Mouse (Mus musculus): Measurements from ENCODE around the gene Zfp462.

Zfp462 gene

DNA sequence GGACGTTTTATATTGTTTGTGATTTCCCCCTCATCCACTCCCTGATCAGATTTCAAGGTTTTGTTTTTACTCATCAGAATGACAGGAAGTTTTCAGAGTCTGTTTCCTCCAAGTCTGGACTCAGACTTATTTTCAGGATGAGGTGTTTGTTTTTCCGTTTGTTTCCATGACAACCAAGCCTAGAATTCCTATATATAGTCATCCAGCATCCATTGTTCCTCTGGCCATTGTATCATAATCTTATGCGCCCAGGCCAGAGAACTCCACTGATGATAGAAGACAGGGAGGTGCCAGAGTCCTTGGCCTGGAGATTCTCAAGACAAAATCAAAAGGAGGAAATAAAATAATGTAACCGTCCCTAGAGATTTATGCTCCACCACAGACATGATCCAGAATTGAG lies 97.7 kb downstream of the Zfp462 start:
- in situ Hi-C loops (cut with MboI, MseI) = no loop called here

DNA sequence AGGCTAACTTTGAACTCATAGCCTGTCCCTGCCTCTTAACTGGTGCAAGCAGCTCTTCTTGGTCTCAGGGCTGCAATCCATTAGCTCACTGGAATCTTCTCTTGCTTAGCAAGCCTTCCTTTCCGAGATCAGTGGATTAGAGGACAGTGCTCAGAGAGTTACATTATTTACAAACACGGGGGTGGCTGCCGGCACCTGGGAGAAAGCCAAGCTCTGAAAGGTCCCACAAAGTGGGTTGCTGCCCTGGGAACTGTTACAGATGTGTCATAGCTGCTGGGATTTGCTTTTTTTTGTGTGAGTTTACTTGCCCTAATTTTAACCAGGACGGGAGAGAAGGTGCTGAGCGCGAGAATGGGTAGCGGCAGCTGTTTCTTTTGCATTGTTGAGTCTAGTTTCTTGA lies 102.4 kb downstream of the Zfp462 start:
- in situ Hi-C loops (cut with MboI, MseI) = no loop called here

DNA sequence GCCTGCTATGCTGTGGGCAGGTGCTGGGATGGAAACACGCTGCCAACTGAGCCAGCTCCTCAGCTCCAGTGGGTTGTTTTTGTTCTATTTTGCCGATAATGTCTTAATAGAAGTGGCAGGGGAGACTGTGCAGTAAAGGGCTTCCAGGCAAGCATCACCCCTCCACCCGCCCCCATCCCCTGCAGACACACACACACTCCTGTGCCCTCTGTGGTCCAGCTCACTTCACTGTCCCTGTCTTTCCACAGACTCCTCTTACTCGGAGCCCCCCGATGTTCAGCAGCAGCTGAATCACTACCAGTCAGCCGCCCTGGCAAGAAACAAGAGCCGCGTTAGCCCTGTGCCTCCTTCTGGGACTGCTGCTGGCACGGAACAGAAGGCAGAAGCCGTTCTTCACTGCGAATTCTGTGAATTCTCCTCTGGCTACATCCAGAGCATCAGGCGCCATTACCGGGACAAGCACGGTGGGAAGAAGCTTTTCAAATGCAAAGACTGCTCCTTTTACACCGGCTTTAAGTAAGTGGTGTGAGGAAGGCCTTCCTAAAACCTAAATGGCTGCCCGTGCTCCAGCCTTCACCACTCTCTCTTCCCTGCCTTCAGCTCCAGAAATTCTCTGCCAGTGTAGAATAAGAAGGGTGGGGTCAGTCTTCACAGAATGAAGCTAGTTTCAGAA lies 105.2 kb downstream of the Zfp462 start:
- in situ Hi-C loops (cut with MboI, MseI) = no loop called here

DNA sequence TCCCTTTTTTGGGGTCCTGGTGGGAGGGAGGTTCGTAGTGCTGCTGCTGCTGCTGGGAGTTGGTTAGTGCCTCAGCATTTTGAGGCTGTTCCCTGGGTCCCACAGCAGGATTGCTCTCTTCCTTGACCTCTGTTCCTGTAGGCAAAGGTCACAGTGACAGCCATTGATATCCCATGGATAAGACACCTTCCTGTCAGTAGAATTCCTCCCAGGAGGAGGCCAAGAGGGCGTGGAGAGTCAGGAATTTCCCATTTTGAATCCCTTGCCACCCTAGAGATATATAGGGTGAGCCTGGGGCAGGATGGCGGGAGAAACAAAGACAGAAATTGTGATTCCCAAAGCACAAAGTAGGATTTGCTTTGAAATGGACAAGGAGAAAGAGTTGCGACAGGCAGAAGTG lies 106.5 kb downstream of the Zfp462 start:
- in situ Hi-C loops (cut with MboI, MseI) = no loop called here

DNA sequence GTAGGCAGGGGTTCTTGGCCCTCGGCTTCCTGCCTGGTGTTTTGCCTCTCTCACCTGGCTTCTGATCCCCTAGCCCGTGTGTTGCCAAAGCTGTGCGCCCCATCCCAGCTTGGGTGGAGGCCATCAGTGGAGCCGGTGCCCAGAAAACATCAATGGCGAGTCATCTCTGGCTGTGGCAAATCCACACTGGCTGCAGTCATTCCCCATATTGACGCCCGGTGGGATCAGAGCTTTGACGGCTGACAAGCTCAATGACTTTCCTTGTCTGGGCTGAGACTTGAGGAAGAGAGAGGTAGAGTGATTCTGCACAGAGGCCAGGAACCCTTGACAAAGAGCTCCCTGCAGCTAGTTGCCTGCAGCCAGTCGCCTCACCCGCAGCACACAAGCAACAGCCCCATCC lies 107.8 kb downstream of the Zfp462 start:
- in situ Hi-C loops (cut with MboI, MseI) = no loop called here

DNA sequence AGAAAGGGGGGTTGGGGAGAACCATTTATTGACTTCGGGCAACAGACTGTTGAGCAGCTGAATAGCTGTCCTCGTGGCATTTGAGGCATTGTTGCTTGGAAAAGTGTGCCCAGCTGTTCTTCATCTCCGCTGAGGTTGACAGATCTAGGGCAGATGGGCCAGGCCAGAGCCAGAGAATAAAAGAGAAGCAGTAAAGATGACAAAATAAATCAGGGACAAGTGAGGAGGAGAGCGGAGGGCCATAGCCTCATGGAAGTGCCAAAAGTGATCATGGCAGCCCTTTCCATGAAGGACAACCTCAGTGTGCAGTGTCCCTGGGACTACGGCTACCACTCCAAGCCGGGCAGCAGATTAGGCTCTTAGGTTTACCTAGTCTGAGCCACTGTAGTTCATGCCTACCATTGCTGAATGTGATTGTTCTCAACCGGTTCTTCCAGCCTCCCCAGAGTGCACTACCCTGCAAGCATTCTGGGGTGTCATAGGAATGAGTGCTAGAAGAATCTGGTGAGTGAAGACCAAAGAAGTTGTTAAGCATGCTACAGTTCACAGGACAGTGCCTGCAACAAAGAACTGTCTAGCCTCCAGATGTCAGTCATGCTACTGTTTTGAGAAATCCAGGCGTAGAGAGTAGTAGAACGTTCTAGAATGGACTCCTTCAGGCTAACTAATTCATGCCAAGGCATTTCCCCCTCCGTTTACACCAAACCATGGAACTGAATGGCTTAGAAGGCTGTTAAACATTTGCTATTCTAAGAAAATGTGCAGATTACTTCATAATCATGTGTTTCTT lies 113.0 kb downstream of the Zfp462 start:
- in situ Hi-C loops (cut with MboI, MseI) = no loop called here

DNA sequence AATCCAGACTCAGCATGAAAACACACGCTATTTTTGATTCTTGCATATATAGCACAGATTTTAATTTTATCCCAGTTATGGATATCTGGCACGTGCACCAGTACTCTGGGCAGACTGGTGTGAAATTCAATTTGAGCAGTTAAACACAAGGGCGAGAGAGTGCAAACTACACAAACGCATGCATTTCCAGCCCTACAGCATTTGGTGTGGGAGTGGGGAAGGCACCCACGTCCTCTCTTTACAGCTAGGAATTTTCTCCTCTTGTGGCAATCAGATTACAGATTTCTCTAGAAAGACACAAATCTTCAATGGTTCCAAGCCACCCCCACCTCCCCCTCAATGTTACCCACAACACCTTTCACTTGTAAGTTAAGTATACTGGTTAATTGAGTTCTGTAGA lies 114.1 kb downstream of the Zfp462 start:
- in situ Hi-C loops (cut with MboI, MseI) = no loop called here

DNA sequence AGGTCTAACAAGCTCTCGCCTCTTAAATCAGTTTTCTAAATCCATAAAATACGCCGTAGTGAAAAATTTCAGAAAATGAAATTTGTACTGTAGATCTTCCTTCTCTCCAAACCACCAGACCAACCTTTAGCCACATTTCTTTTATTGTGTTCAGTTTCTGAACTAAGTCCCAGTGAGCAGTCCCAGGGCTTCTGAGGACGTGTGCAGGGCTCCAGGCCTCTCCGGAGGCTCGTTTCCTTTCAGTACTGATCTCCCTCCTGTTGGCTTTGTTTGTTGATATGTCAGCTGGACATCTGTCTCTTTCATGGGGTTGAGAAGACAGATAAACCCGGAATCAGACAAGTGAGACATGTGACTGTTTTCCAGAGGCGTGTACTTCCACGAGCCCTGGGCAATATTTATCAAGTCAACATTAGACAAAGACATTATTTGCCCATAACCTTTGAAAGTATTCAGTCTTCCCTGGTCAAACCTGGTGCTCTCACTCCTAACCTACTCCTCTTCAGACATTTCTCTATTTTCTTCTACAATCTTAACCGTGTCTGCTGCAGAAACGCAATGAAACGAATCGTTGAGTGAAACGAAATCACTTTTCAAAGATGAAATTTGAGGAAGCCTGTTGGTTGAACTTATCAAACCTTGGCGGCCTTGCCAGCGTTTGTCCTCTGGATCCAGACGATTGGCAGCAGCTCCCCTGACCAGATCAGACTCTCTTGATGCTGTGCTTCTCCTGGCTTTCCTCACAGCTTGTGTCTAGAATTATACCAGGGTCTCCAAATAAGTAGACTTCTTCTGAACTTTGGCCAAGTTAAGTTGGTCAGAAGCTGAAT lies 121.7 kb downstream of the Zfp462 start:
- in situ Hi-C loops (cut with MboI, MseI) = loop anchor here (10.0 kb wide), 1 partner anchor 472 kb away; no protein-coding TSS in a partner anchor

DNA sequence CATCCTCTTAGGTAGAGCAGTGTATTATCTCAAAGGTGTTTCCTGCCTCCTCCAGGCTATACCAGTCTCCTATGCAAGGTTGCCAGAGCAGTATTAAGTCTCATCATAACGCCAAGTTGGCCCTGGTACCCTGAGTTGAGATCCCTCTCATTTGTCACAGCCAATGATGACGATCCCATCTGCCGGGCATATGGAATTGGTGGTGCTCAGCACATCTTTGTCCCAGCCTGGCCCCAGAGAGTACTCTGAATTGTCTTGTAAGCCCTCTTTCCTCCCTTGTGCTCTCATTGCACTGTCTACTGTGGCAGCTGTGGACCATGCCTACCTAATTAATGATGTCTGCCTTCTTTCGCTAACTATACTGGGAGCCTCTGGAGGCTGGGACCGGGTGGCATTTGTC lies 126.7 kb downstream of the Zfp462 start:
- in situ Hi-C loops (cut with MboI, MseI) = no loop called here

DNA sequence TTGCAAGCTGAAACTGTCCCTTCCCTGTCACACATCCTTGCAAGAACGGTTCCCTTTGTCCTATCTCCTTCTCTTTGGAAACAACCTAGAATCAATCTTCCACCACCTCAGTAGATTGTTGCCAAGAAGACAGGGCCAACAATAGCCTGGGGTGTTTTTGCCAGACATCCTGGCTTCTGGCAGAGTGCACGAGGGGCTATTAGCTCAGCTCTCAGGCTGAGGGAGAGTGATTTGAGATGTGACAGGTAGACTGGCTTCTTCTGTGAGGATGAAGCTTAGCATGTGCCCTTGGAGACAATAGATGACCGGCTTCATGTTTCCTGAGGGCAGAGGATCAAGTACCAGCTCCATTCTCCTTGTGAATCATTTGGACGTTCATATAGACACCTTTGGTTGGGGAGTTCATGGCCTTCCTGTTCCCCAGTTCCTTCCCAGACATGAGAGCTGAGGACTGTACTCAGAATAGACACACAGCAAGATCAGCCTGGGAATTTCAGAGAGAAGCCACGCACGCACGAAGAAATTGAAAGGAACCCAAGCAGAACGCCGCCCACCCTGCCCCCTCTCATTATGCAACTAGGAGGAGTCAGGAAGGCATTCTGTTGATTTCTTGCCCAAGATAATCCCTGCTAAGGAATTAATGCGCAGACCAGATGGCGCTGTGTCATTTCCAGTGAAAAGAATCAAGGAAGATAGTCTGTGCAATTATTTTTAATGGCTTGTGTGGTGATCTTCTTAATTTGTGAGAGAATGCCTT lies 132.5 kb downstream of the Zfp462 start:
- in situ Hi-C loops (cut with MboI, MseI) = no loop called here

DNA sequence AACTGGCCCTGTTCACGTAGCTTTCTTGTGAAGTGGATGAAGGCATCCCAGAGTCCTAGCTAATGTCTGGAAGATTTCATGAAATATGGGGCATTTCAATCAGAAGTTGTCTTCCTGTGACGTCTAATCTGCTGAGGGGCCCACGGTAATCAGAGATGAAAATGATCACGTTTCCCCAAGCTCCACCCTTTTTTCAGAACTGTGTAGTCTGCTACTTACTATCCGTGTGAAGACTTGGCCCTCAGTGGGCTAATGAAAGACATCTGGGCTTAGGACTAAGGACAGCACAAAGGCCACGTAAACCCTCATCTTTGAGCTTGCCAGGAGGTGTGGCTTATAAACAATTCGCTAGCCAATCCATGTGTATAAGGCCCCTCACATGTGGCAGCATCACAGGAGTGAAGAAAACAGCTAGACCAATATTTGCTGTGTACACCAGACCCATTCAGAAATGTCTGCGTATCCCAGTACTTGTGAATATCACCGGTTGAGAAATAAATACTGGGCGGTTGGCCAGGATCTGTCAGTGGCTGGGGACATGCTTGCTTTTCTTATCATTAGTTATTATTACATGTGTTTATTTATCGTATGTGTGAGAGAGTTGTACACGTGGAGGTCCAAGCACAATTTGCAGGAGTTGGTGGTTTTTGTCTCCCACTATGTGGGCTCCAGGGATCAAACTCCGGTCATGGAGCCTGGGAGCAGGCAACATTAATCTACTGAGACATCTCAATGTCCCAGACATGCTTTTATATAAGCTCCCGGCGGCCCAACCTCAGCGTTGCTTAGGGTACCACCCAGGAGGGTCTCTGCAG lies 133.3 kb downstream of the Zfp462 start:
- in situ Hi-C loops (cut with MboI, MseI) = no loop called here

DNA sequence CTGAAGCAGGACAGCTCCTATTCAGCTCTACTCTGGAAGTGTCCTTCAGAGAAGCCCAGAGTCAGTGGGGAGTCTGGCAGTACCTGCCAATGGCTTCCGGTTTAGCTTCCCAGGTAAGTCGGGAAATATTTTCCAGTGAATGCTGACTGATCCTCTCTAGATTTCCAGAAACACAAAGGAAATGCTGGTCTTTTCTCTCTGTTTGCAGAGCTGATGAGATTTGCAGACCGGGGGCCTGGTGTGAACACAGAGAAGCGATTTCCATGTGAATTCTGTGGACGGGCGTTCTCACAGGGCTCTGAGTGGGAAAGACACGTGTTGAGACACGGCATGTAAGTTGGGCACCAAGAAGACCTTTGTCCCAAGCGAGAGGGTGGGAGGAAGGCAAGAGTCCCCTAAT lies 134.2 kb downstream of the Zfp462 start:
- in situ Hi-C loops (cut with MboI, MseI) = no loop called here

DNA sequence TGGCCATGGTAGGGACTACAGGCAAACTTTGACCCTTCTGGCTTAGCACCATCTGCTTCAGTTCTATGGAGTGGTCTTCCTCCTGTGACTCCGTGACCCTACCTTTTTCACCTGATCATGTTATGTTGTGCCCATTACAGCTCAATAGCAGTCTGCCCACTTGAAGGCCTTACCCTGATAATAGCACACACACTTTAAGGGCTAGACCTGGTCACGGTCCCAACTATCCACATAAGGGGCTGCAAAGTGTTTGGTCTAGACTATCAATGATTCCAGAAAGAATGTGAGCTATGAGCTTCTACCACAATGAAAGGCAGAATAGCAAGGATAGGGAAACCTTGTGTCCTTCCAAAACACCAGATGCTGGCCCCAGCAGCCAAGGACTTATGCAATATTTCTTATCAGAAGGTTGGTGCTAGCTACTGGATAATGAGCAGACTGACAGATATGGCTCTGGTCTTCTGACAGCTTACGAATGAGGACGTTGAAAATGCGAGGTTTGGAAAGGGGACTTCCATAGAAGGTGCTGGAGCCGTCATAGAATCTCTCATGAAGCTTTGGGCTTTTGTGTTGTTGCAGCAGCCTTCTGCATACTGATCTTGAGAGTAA lies 139.3 kb downstream of the Zfp462 start:
- in situ Hi-C loops (cut with MboI, MseI) = no loop called here

DNA sequence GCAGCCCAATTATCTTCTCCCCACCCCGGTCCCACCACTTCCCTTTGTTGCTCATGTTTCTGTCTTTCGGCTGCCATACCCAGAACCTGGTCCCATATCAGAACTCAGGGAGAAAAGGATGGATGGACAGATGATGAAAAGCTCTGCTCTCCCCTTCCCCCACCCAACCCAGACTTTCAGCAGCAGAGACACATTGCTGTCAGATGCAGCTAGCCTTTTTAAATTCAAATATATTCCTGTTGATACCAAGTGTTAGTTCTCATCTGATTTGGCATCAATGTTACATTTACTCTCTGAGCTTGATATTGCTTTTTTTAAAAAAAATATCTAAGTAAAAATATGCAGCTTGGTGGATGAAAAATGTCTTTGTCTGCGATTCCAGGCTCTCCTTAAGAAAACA lies 143.3 kb downstream of the Zfp462 start:
- in situ Hi-C loops (cut with MboI, MseI) = no loop called here

DNA sequence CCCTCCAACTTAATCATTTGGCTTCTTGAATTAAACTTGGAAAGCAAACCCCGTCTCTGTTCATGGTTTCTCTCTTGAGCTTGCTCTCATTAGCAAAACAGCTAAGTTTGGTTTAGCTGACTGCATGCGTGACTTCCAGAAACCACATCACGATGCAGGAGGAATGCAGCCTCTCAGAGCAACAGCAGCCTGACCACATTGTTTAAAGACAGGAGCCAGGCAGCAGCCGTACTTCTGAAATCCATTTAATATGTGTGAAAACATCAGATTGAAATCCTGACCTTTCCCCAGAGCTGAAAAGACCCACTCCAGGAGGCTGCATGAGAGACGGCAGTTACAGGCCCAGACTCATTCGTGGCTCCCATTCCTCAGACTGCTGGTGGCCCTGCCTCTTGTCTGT lies 144.1 kb downstream of the Zfp462 start:
- in situ Hi-C loops (cut with MboI, MseI) = no loop called here

DNA sequence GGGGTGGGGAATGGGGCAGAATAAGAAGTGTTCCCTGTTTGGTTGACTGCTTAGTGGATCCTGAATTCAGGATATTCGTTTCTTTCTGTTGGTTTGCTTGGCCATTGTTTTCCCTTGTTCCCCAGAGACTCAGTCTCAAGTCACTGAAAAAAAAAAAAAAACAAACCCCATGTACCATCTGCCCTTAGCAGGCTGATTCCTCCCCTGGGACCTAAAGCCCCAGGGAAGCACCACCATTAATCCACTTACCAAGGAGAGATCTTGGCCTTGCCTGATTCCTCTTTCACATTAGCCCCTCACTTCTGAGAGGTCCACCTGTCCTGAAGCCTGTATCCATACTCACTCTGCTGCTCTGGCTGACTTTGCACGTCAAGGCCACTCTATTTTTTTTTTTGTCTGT lies 152.3 kb downstream of the Zfp462 start:
- in situ Hi-C loops (cut with MboI, MseI) = no loop called here

DNA sequence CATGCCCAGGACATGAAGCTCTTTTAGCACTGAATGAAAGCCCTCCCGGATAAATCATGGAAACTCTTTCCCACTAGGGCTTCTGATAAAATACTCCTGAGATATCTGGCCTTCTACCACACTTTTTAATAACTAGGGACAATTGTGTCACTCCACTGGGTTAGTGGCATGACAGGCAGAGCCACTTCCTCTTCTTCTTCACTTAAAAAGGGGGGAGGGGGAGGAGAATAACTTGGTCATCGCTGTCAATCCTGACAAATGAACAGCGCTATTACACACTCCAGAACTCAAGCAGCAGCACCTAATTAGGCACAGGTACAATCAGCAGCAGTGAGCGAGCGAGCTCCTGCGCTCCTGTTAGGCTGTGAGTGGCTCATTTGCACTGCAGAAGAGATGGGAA lies 153.5 kb downstream of the Zfp462 start:
- in situ Hi-C loops (cut with MboI, MseI) = no loop called here

DNA sequence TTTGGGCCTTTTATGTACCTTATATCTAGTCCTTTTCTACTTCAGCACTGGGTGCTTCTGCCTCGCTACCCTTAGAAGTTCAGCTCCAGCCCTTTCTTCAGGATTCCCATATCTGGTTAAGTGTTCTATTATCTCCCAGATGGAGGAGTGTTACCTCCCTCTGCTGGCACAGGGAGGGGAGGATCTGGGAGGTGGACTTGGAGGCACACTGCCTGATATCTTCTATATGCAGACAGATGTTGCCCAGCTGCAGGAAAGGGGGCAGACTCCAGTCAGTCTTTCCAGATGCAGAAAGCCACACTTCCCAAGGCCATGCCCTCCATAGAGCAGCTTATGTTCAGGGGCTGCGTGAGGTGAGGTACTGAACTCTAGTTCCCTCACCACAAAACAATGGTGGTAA lies 156.0 kb downstream of the Zfp462 start:
- in situ Hi-C loops (cut with MboI, MseI) = no loop called here

DNA sequence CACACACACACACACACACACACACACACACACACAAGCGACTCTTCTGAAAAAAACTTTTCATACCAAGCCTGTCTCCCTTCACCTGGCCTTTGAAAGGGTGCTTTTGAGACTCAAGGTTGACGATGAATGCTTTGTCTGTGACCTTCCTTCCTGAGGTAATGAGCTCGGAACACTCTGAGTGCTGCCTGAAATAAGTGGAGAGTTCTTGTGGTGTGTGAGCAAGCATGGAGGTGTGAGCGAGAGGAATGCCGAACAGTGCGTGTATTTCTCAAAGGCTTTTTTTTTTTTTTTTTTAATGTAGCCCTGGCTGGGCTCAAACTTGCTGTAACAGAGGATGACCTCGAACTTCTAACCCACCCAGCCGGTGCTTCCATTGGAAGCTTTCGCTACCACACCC lies 156.8 kb downstream of the Zfp462 start:
- in situ Hi-C loops (cut with MboI, MseI) = no loop called here

DNA sequence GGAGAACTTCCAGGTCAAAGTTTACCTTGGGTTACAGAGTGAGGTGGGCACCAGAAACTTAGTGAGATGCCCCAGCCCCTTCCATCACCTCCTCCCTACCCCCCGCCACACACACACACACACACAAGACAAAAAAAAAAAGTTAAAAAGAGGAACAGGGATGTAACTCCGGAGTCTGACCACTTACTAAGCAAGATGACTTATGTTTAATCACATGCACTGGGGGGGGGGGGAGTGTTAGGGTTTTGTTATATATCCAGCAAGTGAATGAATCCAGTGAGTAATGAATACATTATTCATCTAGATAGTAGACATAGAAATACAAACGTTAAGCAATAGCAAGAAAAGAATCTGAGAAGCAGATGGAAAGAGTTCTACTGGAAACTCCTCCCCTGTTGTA lies 157.5 kb downstream of the Zfp462 start:
- in situ Hi-C loops (cut with MboI, MseI) = no loop called here

DNA sequence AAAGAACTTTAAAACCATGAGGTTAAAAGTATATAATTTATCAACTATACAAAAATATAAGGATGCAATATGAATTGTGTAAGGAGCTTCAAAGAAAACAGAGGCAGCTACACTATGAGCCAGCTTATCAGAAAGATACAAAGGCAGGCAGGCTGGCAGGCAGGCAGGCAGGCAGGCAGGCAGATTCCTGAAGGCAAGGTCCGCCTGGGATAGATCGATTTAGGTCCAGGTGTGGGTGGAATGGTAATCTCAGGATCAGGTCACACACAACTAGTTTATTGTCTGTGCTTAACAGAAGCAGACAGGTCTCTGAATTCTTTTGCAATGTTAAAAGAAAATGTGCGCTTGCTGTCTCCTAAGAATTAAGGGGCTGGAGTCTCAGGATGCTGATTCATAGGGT lies 158.7 kb downstream of the Zfp462 start:
- in situ Hi-C loops (cut with MboI, MseI) = no loop called here
